25 mouse cellular contexts compared by ENCODE assay signal in the genomic region with DNA sequence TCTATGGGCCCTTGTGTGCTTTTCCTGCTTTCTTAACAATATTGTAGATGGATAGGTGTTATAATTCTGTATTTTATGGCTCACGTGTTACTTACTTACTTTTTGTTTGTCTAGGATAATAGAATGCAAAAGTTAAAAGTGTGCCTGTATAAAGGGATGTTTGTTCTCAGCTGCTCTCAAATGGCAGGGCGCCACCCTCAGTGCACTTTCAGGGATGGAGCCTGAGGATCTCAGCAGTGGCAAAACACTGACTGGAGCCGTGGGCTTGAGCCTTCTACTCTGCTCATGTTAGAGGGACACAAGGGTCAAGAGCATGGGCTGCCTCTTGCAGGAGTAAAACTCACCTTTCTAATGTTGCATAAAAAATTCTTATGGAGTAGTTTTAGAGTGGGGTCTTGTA. TPM values are rescaled to one million over a fixed set of nuclear protein-coding genes. Genes with fewer than 3 reads are reported as not detected.
"Had no signal": no experiment of that assay in that cellular context is flagged by ENCODE, and none has a peak within 500 bp of the region (broad histone marks: within the 10 kb centered on the region; RNA-seq: fewer than 3 reads in every experiment).

No protein-coding gene starts in this region.

- H3K4me3 ChIP-seq: hindbrain, embryonic 15.5 days; layer of hippocampus, adult 2 months; left cerebral cortex, adult 2 months; liver, embryonic 15.5 days; lung, embryonic 15.5 days; megakaryocyte, embryonic 14.5 days; midbrain, embryonic 10.5 days; midbrain, embryonic 13.5 days; myocyte; neural tube, embryonic 13.5 days had no signal

- H3K9me3 ChIP-seq: hindbrain, embryonic 15.5 days; liver, embryonic 15.5 days; lung, embryonic 15.5 days; megakaryocyte, embryonic 14.5 days; midbrain, embryonic 10.5 days; midbrain, embryonic 13.5 days; neural tube, embryonic 13.5 days had no signal

- H3K36me3 ChIP-seq: hindbrain, embryonic 15.5 days; liver, embryonic 15.5 days; lung, embryonic 15.5 days; midbrain, embryonic 10.5 days; midbrain, embryonic 13.5 days; neural tube, embryonic 13.5 days had no signal

- ATAC-seq: intestine, postnatal 0 days; midbrain, embryonic 13.5 days; midbrain, embryonic 16.5 days had no signal

- H3K4me1 ChIP-seq: hindbrain, embryonic 15.5 days; liver, embryonic 15.5 days; lung, embryonic 15.5 days; megakaryocyte, embryonic 14.5 days; midbrain, embryonic 10.5 days; midbrain, embryonic 13.5 days; neural tube, embryonic 13.5 days had no signal

- DNase-seq: layer of hippocampus, postnatal 36 days; lung, adult 18-20 months; lung, postnatal 10 days; lung, postnatal 36 days; thymus, postnatal 4 days had no signal

- H3K4me2 ChIP-seq: hindbrain, embryonic 15.5 days; liver, embryonic 11.5 days; liver, embryonic 15.5 days; lung, embryonic 15.5 days; midbrain, embryonic 13.5 days; neural tube, embryonic 13.5 days had no signal

- H3K9ac ChIP-seq: hindbrain, embryonic 15.5 days; liver, embryonic 15.5 days; lung, embryonic 15.5 days; midbrain, embryonic 13.5 days; neural tube, embryonic 13.5 days had no signal

- H3K27me3 ChIP-seq: hindbrain, embryonic 15.5 days; liver, embryonic 15.5 days; lung, embryonic 15.5 days; megakaryocyte, embryonic 14.5 days; midbrain, embryonic 13.5 days; neural tube, embryonic 13.5 days had no signal

- H3K27ac ChIP-seq: hindbrain, embryonic 15.5 days; layer of hippocampus, adult 2 months; left cerebral cortex, adult 2 months; liver, embryonic 15.5 days; lung, embryonic 15.5 days; midbrain, embryonic 10.5 days; midbrain, embryonic 13.5 days; neural tube, embryonic 13.5 days; stomach, postnatal 0 days had no signal

RNA-seq across cellular contexts. Expression of a gene that starts 1.7 kb away (rescaled TPM):
- polyA plus RNA-seq: hindbrain, embryonic 15.5 days; intestine, embryonic 14.5 days; intestine, postnatal 0 days; limb, embryonic 11.5 days; limb, embryonic 14.5 days; liver, embryonic 11.5 days; lung, embryonic 15.5 days; midbrain, embryonic 10.5 days; midbrain, embryonic 13.5 days; midbrain, embryonic 16.5 days; myocyte; neural tube, embryonic 13.5 days; small intestine, adult 2 months; stomach, embryonic 14.5 days; thymus, postnatal 0 days had no signal
